Mouse (Mus musculus) cerebellum, postnatal 25 days (tissue): Measurements from ENCODE around the gene Gm45140.

Experiments used
- DNase-seq, 2 experiments: peaks; one replicate each; pipeline ENCODE4 v3.0.0; 2021; ENCODE audit warnings: mixed read lengths in 2 of 2

The Gm45140 gene

GRCm38 (mm10) chr6:87835695-87836094, at the start of gene Gm45140:
TSS of gene Gm45140 (minus strand) at chr6:87835795.
- DNase-seq, result no peak

GRCm38 (mm10) chr6:87882816-87883215, 47.2 kb upstream of the Gm45140 start:
- DNase-seq, result no peak

- DNase-seq, result no peak
Observed at GRCm38 (mm10) chr6:87882221-87882620, 46.6 kb upstream of the Gm45140 start.

DNA sequence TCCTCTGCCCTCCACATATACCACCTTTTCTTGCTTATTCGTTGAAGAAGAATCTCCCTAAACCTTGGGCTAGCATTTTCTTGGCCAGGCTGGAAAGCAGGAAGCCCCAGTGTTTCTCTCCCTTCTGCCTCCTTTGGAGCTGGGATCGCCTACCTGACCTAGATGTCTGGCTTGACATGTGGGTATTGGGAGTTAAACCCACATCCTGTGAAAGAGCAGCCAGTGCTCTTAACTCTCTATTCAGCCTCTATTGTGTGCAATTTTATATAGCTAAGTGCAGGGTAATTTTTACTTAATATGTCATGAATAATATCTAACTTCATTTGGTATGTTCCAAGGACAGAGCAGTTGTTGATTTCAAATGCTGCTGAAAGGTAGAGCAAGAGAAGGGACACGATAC, 44.0 kb upstream of the Gm45140 start:
- no peak for DNase-seq

- no peak for DNase-seq
Observed at GRCm38 (mm10) chr6:87879010-87879409, 43.4 kb upstream of the Gm45140 start.

GRCm38 (mm10) chr6:87876068-87876643, 40.6 kb upstream of the Gm45140 start:
- DNase-seq, result no peak

GRCm38 (mm10) chr6:87875562-87875961, 40.0 kb upstream of the Gm45140 start:
- DNase-seq, result no peak

GRCm38 (mm10) chr6:87875083-87875482, 39.5 kb upstream of the Gm45140 start:
- no peak for DNase-seq

DNA sequence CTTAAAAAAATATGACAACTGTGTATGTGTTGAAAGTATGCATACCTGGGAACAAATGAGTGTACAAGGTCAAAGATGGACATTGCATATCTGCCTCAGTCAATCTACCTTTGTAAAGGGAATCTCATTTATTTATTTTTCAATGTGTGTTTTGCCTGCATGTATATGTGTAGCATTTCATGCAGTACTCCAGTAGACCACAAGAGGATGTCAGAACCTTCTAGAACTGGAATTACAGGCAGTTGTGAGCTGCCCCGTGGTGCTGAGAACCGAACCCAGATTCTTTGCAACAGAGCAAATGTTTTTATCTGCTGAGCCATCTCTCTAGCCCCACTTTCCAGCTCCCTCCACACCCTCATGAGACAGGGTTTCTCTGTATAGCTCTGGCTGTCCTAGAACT, 38.4 kb upstream of the Gm45140 start:
- DNase-seq, result no peak

DNA sequence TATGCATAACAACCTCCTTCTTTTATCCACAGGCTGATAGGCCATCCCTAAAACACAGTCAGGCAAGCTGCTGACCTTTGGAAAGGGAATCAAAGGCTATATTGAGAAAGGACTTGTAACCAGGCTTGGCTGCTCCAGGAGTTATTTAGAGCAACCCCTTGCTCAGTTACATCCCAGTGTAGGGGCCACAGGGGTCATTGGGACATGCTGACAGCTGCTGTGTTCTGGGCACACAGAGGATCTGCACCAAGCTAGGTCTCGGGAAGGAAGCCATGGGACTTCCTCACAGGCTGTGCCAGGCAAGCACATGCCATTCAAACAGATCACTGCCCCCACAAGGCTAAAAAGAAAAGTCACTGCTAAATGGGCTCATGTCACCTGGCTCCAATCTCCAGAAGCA, 37.5 kb upstream of the Gm45140 start:
- no peak for DNase-seq

- DNase-seq, result no peak
Observed at GRCm38 (mm10) chr6:87871240-87871639, 35.6 kb upstream of the Gm45140 start.

DNA sequence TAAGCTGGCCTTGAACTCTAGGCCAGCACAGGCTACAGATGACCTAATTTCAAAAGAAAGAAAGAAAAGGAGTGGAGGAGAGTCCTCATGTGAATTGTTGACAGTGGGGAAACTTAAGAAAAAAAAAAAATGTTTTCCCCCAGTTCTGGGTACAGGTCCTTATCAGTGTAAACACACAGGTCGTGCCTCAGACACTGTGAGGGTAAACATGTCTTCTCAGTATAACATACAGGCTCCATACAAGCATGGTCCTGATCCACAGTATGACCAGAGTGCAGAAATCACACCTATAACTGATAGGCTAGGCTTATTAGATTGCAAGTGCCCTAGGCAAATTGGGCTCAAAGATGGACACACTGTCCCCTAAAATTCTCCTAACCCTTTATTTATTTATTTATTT, 34.8 kb upstream of the Gm45140 start:
- no peak for DNase-seq

DNA sequence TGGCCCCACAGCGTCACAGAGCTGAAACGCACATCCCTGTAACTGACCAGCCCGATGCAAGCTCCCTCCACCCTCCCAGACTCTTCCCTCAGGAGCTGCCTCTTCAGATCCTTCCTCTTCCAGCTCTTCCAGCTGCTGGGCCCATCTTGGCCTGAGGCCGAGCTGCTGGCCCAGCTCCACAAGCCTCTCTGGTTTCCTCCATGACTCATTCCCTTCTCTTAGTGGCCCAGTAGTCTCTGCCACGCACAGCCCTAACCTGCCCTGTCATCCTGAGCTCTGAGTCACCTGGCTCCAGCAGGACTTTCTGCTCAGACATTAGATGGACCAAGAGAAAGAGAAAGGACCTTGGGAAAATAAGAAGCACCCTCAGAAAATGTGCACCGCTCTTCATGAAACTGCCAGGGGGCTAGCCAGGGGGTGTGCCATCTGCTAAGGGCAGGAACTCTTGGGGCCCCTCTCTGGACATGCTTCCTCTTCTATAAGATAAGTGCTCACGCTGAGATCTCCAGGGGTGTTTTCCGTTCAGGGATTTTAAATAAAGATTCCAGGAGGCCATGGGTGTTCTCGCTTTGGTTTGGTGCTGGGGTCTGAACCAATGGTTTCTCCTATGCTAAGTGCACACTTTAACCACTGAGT, 33.4 kb upstream of the Gm45140 start:
- peak in 1 of 2 experiments; percentile 14 for DNase-seq

DNA sequence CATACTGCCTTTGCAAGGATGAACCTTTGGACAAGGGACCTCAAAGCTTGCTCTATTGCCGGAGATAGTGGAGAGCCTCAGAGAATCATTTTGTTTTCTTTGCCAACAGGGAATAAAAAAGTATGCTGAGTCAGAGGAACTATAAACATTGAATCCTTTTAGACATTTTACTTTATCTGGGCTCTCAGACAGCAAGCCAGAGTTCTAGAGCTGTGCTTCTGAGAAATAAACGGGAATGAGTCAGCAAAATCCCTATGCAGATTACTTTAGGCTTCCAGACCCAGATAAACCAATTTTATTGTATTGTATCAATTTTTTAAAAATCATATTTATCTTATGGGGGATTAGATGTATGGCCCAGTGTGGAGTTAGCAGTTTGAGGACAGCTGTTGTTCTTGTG, 31.7 kb upstream of the Gm45140 start:
- no peak for DNase-seq

DNA sequence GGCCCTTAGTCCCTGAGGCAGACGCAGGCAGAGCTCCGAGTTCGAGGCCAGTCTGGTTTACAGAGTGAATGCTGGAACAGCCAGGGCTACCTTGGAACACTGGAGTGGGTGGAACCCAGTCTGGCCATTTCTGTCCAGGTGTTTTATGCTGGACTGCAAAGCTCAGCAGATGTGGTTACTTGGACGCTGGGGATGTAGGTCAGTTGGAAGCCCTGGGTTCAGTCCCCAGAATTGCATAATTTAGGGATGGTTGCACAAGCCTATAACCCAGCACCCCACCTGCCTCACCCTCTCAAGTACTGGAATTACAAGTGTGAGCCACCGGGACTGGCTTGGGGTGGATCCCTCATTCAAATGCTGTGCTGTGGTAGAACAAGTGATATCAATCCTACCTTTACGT, 30.6 kb upstream of the Gm45140 start:
- DNase-seq, result no peak

DNA sequence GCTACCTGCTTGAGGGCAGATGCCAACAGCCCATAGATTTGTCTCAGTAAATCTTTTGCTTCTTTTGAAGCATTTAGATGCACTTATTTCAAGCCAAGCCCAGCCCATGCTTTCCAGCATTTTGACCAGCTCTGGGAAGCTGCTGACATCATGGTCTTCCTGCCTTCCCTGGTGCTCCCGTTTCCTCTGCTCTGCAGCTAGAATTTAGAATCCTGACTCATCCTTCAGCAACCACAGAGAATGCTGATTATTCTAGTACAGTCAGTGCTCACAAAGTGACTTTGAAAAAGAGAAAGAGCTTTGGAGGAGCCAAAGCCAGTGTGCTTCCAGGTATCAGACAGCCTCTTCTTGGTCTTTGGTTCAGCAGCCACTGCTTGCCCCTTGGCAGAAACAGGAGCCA, 21.5 kb upstream of the Gm45140 start:
- no peak for DNase-seq

DNA sequence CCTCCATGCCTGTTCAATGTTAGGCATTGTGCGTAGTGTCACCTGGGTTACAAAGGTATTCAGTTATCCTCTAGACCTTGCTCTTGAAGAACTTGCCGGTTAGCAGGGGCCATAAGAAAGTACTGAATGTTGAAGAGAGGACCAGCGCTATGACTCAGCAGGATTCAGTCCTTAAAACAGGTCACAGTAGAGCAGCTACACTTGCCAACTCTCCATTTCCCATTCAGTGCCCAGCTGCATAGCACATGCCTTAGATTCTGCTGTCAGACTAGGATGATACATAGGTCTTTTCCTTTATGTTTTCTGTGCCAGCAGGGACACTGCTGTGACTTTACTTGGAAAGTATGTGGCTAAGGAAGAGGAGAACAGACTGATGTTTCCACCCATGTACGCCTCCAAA, 17.9 kb upstream of the Gm45140 start:
- no peak for DNase-seq

GRCm38 (mm10) chr6:87851871-87852270, 16.3 kb upstream of the Gm45140 start:
- no peak for DNase-seq

DNA sequence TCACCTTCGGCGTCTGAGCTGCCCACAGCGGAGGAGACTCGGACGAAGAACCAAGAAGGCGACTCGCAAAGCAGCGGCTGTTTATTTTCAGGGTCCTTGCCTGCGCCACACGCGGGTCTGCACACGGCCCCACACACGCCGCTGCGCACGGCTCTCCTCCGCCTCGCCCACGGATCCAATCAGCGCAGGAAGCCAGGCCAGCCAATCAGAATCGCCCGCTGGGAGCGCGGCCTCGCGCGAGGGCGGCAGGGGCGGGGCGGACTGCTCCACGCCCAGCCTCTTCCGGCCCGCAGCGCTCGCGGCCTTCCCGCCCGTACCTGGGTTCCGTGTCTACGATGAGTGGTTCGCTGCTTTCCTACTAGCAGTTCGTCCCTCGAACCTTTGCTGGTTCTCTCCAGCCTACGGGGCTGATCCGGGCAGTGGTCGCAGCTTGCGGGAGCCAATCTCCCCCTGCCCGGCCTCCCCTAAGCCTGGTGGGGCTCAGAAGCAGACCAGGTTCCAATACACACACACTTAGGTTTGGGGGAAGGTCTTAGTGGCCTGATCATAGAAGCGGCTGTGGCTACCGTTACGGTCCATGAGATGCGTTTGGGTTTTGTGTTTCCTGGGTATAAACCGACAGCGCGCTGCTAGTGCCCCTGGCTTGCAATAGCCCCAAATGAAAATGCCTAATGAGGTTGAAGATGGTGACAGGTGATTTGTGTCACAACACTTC, 15.5 kb upstream of the Gm45140 start, which contains the start of gene Cnbp:
Gene Cnbp, minus strand, starts transcription at position 207 of the 715 bp plus-strand sequence.
- peak; percentile 98 to 99 for DNase-seq

GRCm38 (mm10) chr6:87850155-87850899, 14.7 kb upstream of the Gm45140 start:
- peak in 1 of 2 experiments; percentile 79 for DNase-seq

DNA sequence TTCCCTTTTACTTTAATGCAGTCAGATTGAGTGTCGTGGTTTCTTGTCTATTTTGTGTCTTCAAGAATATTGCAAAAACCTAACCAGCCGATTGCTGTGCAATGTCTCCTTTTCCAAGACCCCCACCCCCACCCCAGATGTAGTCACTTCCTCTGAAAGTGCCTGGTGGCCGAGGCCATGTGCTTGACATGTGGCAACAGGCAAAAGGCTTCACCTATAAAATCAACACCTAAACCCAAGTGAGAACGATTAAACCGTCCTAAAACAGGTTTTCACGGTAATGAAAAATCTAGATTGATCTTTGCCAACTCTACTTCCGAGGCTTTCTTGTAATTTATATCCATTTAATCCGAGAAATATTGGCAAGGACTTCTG, 14.2 kb upstream of the Gm45140 start:
- DNase-seq, result no peak

DNA sequence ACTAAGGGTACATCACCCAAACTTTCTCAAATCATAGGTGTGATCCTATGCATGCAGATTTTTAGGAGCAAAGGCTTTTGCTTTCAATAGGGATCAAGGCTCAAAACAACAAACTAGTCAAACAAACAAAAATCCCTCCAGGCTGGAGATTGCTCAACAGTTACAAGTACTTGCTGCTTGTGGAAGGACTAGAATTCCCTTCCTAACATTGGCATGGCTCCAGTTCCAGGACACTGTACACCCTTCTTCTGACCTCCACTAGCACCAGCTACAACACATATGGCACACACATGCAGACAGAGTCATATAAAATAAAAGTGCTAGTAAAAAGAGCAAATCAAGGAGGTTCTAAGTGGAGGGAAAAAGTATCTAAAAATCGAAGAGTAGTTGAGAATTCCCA, 11.2 kb upstream of the Gm45140 start:
- DNase-seq, result no peak

GRCm38 (mm10) chr6:87845031-87845695, 9.6 kb upstream of the Gm45140 start:
- peak; percentile 69 to 74 for DNase-seq
